Mouse (Mus musculus): ENCODE data around the gene Gm42906. TPM values are rescaled to one million over a fixed set of nuclear protein-coding genes. Genes with fewer than 3 reads are reported as not detected.

The Gm42906 gene
- not detected in 2 replicates for polyA plus RNA-seq (2015; fragmentation: Nextera tagmentation; extraction: Ambion mirVana)

- Histone ChIP-seq H3K27ac (ENCODE audit: low read length) (0 out of 2 replicates have a peak within 1 kb of the TSS, but pooled peaks have one; percentile 5), H3K4me1 (ENCODE audit: control insufficient read depth, insufficient read depth, low read length) (peaks cover 3% of the 10 kb centered on the region; the same call in 1 of the 2 replicates), H3K4me3 (ENCODE audit: low read length) (no peak within 1 kb of the TSS), H3K27me3 (replicated peaks; ENCODE audit: control insufficient read depth, insufficient read depth, low read length) (no peaks in the 10 kb centered on the region), H3K36me3 (ENCODE audit: control insufficient read depth, insufficient read depth, low read length) (no peaks in the 10 kb centered on the region), H3K4me2 (ENCODE audit: low read depth, low read length) (no peak within 1 kb of the TSS), H3K9me3 (ENCODE audit: control insufficient read depth, low read length) (no peaks in the 10 kb centered on the region), H3K9ac (ENCODE audit: low read depth, low read length) (no peak within 1 kb of the TSS)
- WGBS, result 55% methylated on average over 3 of the region's 3 CpGs
- ATAC-seq, result no peak
These were observed at the start of gene Gm42906 for GRCm38 (mm10) chr5:151428113-151428756. Gm42906 (minus strand) TSS chr5:151428163.

- no peaks in the 10 kb centered on the region for H3K4me1 ChIP-seq (ENCODE audit: control insufficient read depth, insufficient read depth, low read length)
- H3K9me3 ChIP-seq (ENCODE audit: control insufficient read depth, low read length), result no peaks in the 10 kb centered on the region
- H3K4me2 ChIP-seq (ENCODE audit: low read depth, low read length), result no peak overlapping the region
- H3K27me3 ChIP-seq (replicated peaks; ENCODE audit: control insufficient read depth, insufficient read depth, low read length), result no peaks in the 10 kb centered on the region
- H3K4me3 ChIP-seq (ENCODE audit: low read length), result no peak overlapping the region
- H3K27ac ChIP-seq (ENCODE audit: low read length), result no peak overlapping the region
- no peaks in the 10 kb centered on the region for H3K36me3 ChIP-seq (ENCODE audit: control insufficient read depth, insufficient read depth, low read length)
- ATAC-seq, result no peak
- no peak overlapping the region for H3K9ac ChIP-seq (ENCODE audit: low read depth, low read length)
These were observed 17.7 kb upstream of the Gm42906 start for GRCm38 (mm10) chr5:151445695-151446094.

- H3K36me3 ChIP-seq (ENCODE audit: control insufficient read depth, insufficient read depth, low read length), result no peaks in the 10 kb centered on the region
- no peaks in the 10 kb centered on the region for H3K4me1 ChIP-seq (ENCODE audit: control insufficient read depth, insufficient read depth, low read length)
- H3K9me3 ChIP-seq (ENCODE audit: control insufficient read depth, low read length), result no peaks in the 10 kb centered on the region
- no peak overlapping the region for H3K4me2 ChIP-seq (ENCODE audit: low read depth, low read length)
- H3K4me3 ChIP-seq (ENCODE audit: low read length), result no peak overlapping the region
- no peak for ATAC-seq
- H3K9ac ChIP-seq (ENCODE audit: low read depth, low read length), result no peak overlapping the region
- H3K27me3 ChIP-seq (replicated peaks; ENCODE audit: control insufficient read depth, insufficient read depth, low read length), result no peaks in the 10 kb centered on the region
- H3K27ac ChIP-seq (ENCODE audit: low read length), result no peak overlapping the region
These were observed 7.1 kb upstream of the Gm42906 start for GRCm38 (mm10) chr5:151435106-151435505.

GRCm38 (mm10) chr5:151426466-151426865, 1.5 kb downstream of the Gm42906 start:
- ATAC-seq, result no peak
- no peak overlapping the region for H3K9ac ChIP-seq (ENCODE audit: low read depth, low read length)
- no peaks in the 10 kb centered on the region for H3K27me3 ChIP-seq (replicated peaks; ENCODE audit: control insufficient read depth, insufficient read depth, low read length)
- no peak overlapping the region for H3K27ac ChIP-seq (ENCODE audit: low read length)
- WGBS, result 48% methylated on average over 3 of the region's 3 CpGs
- no peaks in the 10 kb centered on the region for H3K36me3 ChIP-seq (ENCODE audit: control insufficient read depth, insufficient read depth, low read length)
- H3K4me2 ChIP-seq (ENCODE audit: low read depth, low read length), result no peak overlapping the region
- peaks cover 3% of the 10 kb centered on the region; the same call in 1 of the 2 replicates for H3K4me1 ChIP-seq (ENCODE audit: control insufficient read depth, insufficient read depth, low read length)
- no peak overlapping the region for H3K4me3 ChIP-seq (ENCODE audit: low read length)
- H3K9me3 ChIP-seq (ENCODE audit: control insufficient read depth, low read length), result no peaks in the 10 kb centered on the region

- Histone ChIP-seq H3K9me3 (ENCODE audit: control insufficient read depth, low read length) (no peaks in the 10 kb centered on the region), H3K36me3 (ENCODE audit: control insufficient read depth, insufficient read depth, low read length) (no peaks in the 10 kb centered on the region), H3K4me1 (ENCODE audit: control insufficient read depth, insufficient read depth, low read length) (peaks cover 3% of the 10 kb centered on the region; the same call in 1 of the 2 replicates), H3K4me2 (ENCODE audit: low read depth, low read length) (no peak overlapping the region), H3K4me3 (ENCODE audit: low read length) (no peak overlapping the region), H3K27me3 (replicated peaks; ENCODE audit: control insufficient read depth, insufficient read depth, low read length) (no peaks in the 10 kb centered on the region), H3K27ac (ENCODE audit: low read length) (no peak overlapping the region), H3K9ac (ENCODE audit: low read depth, low read length) (no peak overlapping the region)
- 91% methylated on average over 6 of the region's 6 CpGs for WGBS
- ATAC-seq, result no peak
These were observed 5.3 kb downstream of the Gm42906 start for GRCm38 (mm10) chr5:151422692-151423091.

GRCm38 (mm10) chr5:151421859-151422258, 6.1 kb downstream of the Gm42906 start:
- Histone ChIP-seq H3K4me3 (ENCODE audit: low read length) (no peak overlapping the region), H3K4me1 (ENCODE audit: control insufficient read depth, insufficient read depth, low read length) (peaks cover 2% of the 10 kb centered on the region; the same call in 1 of the 2 replicates), H3K36me3 (ENCODE audit: control insufficient read depth, insufficient read depth, low read length) (no peaks in the 10 kb centered on the region), H3K27me3 (replicated peaks; ENCODE audit: control insufficient read depth, insufficient read depth, low read length) (no peaks in the 10 kb centered on the region), H3K4me2 (ENCODE audit: low read depth, low read length) (no peak overlapping the region), H3K27ac (ENCODE audit: low read length) (no peak overlapping the region), H3K9ac (ENCODE audit: low read depth, low read length) (no peak overlapping the region), H3K9me3 (ENCODE audit: control insufficient read depth, low read length) (no peaks in the 10 kb centered on the region)
- WGBS, result 59% methylated on average over 7 of the region's 7 CpGs
- ATAC-seq, result no peak

- Histone ChIP-seq H3K9ac (ENCODE audit: low read depth, low read length) (no peak overlapping the region), H3K9me3 (ENCODE audit: control insufficient read depth, low read length) (no peaks in the 10 kb centered on the region), H3K4me1 (ENCODE audit: control insufficient read depth, insufficient read depth, low read length) (0 out of 2 replicates have a peak, but pooled peaks cover 2% of the 10 kb centered on the region), H3K4me2 (ENCODE audit: low read depth, low read length) (no peak overlapping the region), H3K27ac (ENCODE audit: low read length) (no peak overlapping the region), H3K27me3 (replicated peaks; ENCODE audit: control insufficient read depth, insufficient read depth, low read length) (no peaks in the 10 kb centered on the region), H3K36me3 (ENCODE audit: control insufficient read depth, insufficient read depth, low read length) (no peaks in the 10 kb centered on the region), H3K4me3 (ENCODE audit: low read length) (no peak overlapping the region)
- 92% methylated on average over 2 of the region's 2 CpGs for WGBS
- peak; percentile 64; the same call in 1 of the 2 replicates for ATAC-seq
These were observed 9.4 kb downstream of the Gm42906 start for GRCm38 (mm10) chr5:151418551-151418950.

GRCm38 (mm10) chr5:151417421-151418038, 10.4 kb downstream of the Gm42906 start:
- no peak for ATAC-seq
- no peak overlapping the region for H3K9ac ChIP-seq (ENCODE audit: low read depth, low read length)
- H3K27ac ChIP-seq (ENCODE audit: low read length), result no peak overlapping the region
- H3K9me3 ChIP-seq (ENCODE audit: control insufficient read depth, low read length), result no peaks in the 10 kb centered on the region
- H3K27me3 ChIP-seq (replicated peaks; ENCODE audit: control insufficient read depth, insufficient read depth, low read length), result no peaks in the 10 kb centered on the region
- H3K36me3 ChIP-seq (ENCODE audit: control insufficient read depth, insufficient read depth, low read length), result no peaks in the 10 kb centered on the region
- no peak overlapping the region for H3K4me2 ChIP-seq (ENCODE audit: low read depth, low read length)
- 68% methylated on average over 2 of the region's 2 CpGs for WGBS
- peaks cover 6% of the 10 kb centered on the region; the same call in 1 of the 2 replicates for H3K4me1 ChIP-seq (ENCODE audit: control insufficient read depth, insufficient read depth, low read length)
- no peak overlapping the region for H3K4me3 ChIP-seq (ENCODE audit: low read length)

- H3K36me3 ChIP-seq (ENCODE audit: control insufficient read depth, insufficient read depth, low read length), result no peaks in the 10 kb centered on the region
- no peaks in the 10 kb centered on the region for H3K9me3 ChIP-seq (ENCODE audit: control insufficient read depth, low read length)
- no peak overlapping the region for H3K27ac ChIP-seq (ENCODE audit: low read length)
- ATAC-seq, result no peak
- H3K4me2 ChIP-seq (ENCODE audit: low read depth, low read length), result no peak overlapping the region
- 13% methylated on average over 1 of the region's 1 CpGs for WGBS
- no peaks in the 10 kb centered on the region for H3K27me3 ChIP-seq (replicated peaks; ENCODE audit: control insufficient read depth, insufficient read depth, low read length)
- peaks cover 6% of the 10 kb centered on the region; the same call in 1 of the 2 replicates for H3K4me1 ChIP-seq (ENCODE audit: control insufficient read depth, insufficient read depth, low read length)
- H3K9ac ChIP-seq (ENCODE audit: low read depth, low read length), result no peak overlapping the region
- H3K4me3 ChIP-seq (ENCODE audit: low read length), result no peak overlapping the region
These were observed 11.0 kb downstream of the Gm42906 start for GRCm38 (mm10) chr5:151416988-151417387.

Data from intestine, embryonic 16.5 days (tissue).